Mouse (Mus musculus): ENCODE measurements around the gene Hspa8.

DNA sequence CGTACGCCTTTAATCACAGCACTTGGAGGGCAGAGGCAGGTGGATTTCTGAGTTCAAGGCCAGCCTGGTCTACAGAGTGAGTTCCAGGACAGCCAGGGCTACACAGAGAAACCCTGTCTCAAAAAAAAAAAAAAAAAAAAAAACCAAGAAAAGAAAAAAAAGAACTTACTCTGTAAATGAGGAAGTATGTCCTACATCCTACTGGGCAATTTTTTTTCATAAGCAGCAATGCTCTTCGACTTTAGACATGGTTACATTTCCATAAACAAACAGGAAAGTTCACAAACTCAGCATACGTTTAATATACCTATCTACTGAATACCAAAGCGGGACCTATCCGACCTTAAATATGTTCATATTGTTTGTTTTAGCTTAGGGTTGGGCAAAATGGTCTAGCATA is 38.4 kb upstream of the Hspa8 start:
- TF ChIP-seq CTCF (IDR thresholded peaks at IDR 0.05), result no peak
- TF ChIP-seq EP300 (IDR thresholded peaks at IDR 0.05), result no peak
